Mouse (Mus musculus) ES-E14 (cell line): ENCODE measurements around the gene Oosp3. TPM values are rescaled to one million over a fixed set of nuclear protein-coding genes. Genes with fewer than 3 reads are reported as not detected.

Experiments
- DNase-seq: peaks from one replicate; pipeline ENCODE4 v3.0.0-alpha.2; 2013; ENCODE audit warnings: low read depth, low spot score
- H3K27ac ChIP-seq: 2 replicates; pipeline ENCODE4 v1.5.1; 2012; ENCODE audit warnings: low read depth, mild to moderate bottlenecking, low read length, moderate library complexity, mixed read lengths; ENCODE audit not compliant: poor library complexity, insufficient read depth, severe bottlenecking
- H3K36me3 ChIP-seq: 2 replicates; pipeline ENCODE4 v1.6.1; 2012; ENCODE audit warnings: mild to moderate bottlenecking, low read length, moderate library complexity, mixed read lengths; ENCODE audit not compliant: control insufficient read depth, poor library complexity, insufficient read depth, severe bottlenecking
- H3K4me1 ChIP-seq, 2 experiments: fragments of 150-350 bp in 1 of 2; sonication (generic) in 1 of 2; 2 replicates each; pipeline ENCODE4 v1.6.1; 2012; ENCODE audit warnings: low read length in 2 of 2, mild to moderate bottlenecking in 1 of 2, mixed read lengths in 1 of 2; ENCODE audit not compliant: control insufficient read depth in 2 of 2, insufficient read depth in 2 of 2, poor library complexity in 1 of 2
- H3K4me3 ChIP-seq, 2 experiments: fragments of 150-350 bp in 1 of 2; sonication (generic) in 1 of 2; 2 replicates each; pipeline ENCODE4 v1.5.1; 2012; ENCODE audit warnings: low read length in 2 of 2, low read depth in 1 of 2, mild to moderate bottlenecking in 1 of 2, mixed read lengths in 1 of 2; ENCODE audit not compliant: insufficient read depth in 1 of 2, poor library complexity in 1 of 2, severe bottlenecking in 1 of 2
- H3K9ac ChIP-seq: 2 replicates; pipeline ENCODE4 v1.6.1; 2012; ENCODE audit warnings: low read depth, mild to moderate bottlenecking, low read length, mixed read lengths; ENCODE audit not compliant: poor library complexity, insufficient read depth, severe bottlenecking
- H3K9me3 ChIP-seq: fragments of 150-350 bp; sonication (generic); 2 replicates; pipeline ENCODE4 v1.6.1; 2012; ENCODE audit warnings: low read depth, mild to moderate bottlenecking, low read length; ENCODE audit not compliant: control insufficient read depth, insufficient read depth
- CHD2 ChIP-seq: IDR thresholded peaks from 2 replicates; pipeline ENCODE4 v1.6.1; 2014; ENCODE audit warnings: mild to moderate bottlenecking, low read depth, low read length, inconsistent platforms
- HCFC1 ChIP-seq: IDR thresholded peaks from 2 replicates; pipeline ENCODE4 v1.6.1; 2012; ENCODE audit warnings: low read length, inconsistent platforms, borderline replicate concordance; ENCODE audit not compliant: insufficient read depth
- MAFK ChIP-seq: IDR thresholded peaks from 2 replicates; pipeline ENCODE4 v1.6.1; 2014; ENCODE audit warnings: mild to moderate bottlenecking, low read depth, low read length, inconsistent platforms; ENCODE audit not compliant: insufficient read depth
- ZC3H11A ChIP-seq: IDR thresholded peaks from 2 replicates; pipeline ENCODE4 v1.6.1; 2012; ENCODE audit warnings: low read depth, mild to moderate bottlenecking, inconsistent platforms, low read length, borderline replicate concordance
- ZNF384 ChIP-seq: IDR thresholded peaks from 2 replicates; pipeline ENCODE4 v1.6.1; 2012; ENCODE audit warnings: low read depth, low read length, inconsistent platforms
- in situ Hi-C, 2 experiments: fragments of 600-800 bp; cut with MboI; formaldehyde crosslinking; loops; one replicate each; pipeline ENCODE4 v1.15.1; 2025; ENCODE audit warnings: low sequenced_read_pairs in 2 of 2, inconsistent platforms in 1 of 2; ENCODE audit not compliant: unreplicated experiment in 2 of 2
- total RNA-seq: library from RNA; depleted of rRNA; stranded (reverse); fragments of 300-350 nt; gene quantifications from 2 replicates; pipeline ENCODE4 v1.2.3, GENCODE M21; 2012; rRNA removed

Oosp3 gene
- total RNA-seq: not detected in 2 replicates

DNA sequence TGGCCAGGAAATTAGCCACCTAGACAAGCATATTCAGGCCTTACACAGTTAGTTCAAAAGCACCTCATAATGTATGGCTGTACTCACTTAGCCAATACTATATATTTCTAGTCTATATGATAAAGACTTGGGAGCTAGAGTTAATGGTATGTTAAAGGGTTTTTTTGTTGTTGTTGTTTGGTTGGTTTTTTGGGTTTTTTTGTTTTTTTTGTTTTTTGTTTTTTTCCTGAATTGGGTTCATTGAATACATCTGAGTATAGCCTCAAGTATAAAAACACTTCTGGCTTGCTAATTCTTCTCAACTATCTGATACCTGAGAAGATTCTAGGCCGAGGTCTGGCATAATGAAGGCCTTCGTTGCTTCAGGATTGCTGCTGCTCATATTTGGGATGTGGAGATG, at the start of gene Oosp3:
Oosp3 (plus strand) TSS at position 301 of the 400 bp plus-strand sequence.
- Histone ChIP-seq H3K27ac (no peak within 1 kb of the TSS), H3K9ac (no peak within 1 kb of the TSS)
- in situ Hi-C loops: no loop called here

GRCm38 (mm10) chr19:11649564-11649963, 47.3 kb upstream of the Oosp3 start:
- H3K27ac ChIP-seq: no peak overlapping the region
- no peaks in the 10 kb centered on the region for H3K9me3 ChIP-seq
- DNase-seq: no peak
- no peak for TF ChIP-seq ZC3H11A
- TF ChIP-seq MAFK: no peak
- TF ChIP-seq HCFC1: no peak
- no peak for TF ChIP-seq CHD2
- no peak for TF ChIP-seq ZNF384
- in situ Hi-C loops: no loop called here
- H3K4me1 ChIP-seq: no peaks in the 10 kb centered on the region
- H3K4me3 ChIP-seq: no peak overlapping the region
- no peaks in the 10 kb centered on the region for H3K36me3 ChIP-seq
- no peak overlapping the region for H3K9ac ChIP-seq

More for the DNA sequence above, at the start of gene Oosp3:
- Histone ChIP-seq H3K4me1 (no peaks in the 10 kb centered on the region), H3K4me3 (no peak within 1 kb of the TSS), H3K9me3 (no peaks in the 10 kb centered on the region), H3K36me3 (no peaks in the 10 kb centered on the region)
- no peak for DNase-seq
- TF ChIP-seq MAFK (no peak), CHD2 (no peak), ZC3H11A (no peak), ZNF384 (no peak), HCFC1 (no peak)

DNA sequence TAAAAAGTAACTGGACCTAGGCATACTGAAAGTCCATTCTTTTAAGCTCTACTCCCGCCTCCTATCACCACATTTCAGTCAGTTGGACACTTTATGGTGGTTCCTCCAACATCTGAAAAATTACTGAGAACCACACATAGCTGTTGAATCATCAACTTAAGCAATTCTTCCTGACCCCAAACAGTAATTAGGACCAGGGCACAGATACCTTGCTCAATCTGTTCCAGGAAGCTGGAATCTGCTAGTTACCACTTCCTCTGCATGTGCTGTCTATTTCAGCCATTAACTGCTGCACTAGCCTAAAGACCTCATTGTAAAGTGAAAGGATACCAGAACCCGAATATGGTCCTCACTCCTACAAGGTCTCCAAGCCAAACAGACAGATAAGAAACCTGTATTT, 37.7 kb upstream of the Oosp3 start:
- H3K9me3 ChIP-seq: no peaks in the 10 kb centered on the region
- TF ChIP-seq ZNF384 (no peak), ZC3H11A (no peak), MAFK (no peak), CHD2 (no peak), HCFC1 (no peak)
- no peaks in the 10 kb centered on the region for H3K36me3 ChIP-seq
- in situ Hi-C loops: no loop called here
- no peak overlapping the region for H3K27ac ChIP-seq
- no peak overlapping the region for H3K4me3 ChIP-seq
- no peak for DNase-seq
- no peaks in the 10 kb centered on the region for H3K4me1 ChIP-seq
- H3K9ac ChIP-seq: no peak overlapping the region

DNA sequence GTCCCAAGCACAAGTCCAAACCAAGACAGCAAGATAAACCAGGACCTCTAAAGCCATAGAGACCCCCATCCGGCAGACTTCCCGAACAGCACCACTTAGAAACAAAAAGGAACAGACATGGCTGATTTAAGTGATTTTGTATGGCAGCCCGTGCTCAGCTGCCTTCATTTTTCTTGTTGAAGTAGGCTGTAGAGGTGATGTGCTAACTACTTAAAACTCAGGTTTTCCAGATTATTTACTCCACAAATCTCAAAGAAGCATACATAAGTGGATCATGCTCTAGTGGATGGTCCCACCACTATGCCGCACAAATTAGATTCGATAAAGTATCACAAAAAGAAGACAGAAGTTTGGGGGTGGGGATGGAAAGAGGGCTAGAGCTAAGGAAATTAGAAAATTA, 36.4 kb upstream of the Oosp3 start, which contains the start of gene Oosp2:
Oosp2 (minus strand) TSS at position 101 of the 400 bp plus-strand sequence.
- Histone ChIP-seq H3K4me3 (no peak within 1 kb of the TSS), H3K27ac (no peak within 1 kb of the TSS), H3K9me3 (no peaks in the 10 kb centered on the region), H3K9ac (no peak within 1 kb of the TSS), H3K36me3 (no peaks in the 10 kb centered on the region), H3K4me1 (no peaks in the 10 kb centered on the region)
- in situ Hi-C loops: no loop called here
- no peak for TF ChIP-seq ZC3H11A
- no peak for TF ChIP-seq MAFK
- TF ChIP-seq ZNF384: no peak
- no peak for TF ChIP-seq HCFC1
- no peak for TF ChIP-seq CHD2
- DNase-seq: no peak

DNA sequence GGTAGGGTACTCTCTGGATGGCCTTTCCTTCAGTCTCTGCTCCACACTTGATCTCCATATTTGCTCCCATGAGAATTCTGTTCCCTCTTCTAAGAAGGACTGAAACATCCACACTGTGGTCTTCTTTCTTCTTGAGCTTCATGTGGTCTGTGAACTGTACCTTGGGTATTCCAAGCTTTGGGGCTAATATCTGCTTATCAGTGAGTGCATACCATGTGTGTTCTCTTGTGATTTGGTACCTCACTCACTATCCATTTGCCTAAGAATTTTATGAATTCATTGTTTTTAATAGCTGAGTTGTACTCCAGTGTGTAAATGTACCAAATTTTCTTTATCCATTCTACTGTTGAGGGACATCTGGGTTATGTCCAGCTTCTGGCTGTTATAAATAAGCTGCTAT, 35.3 kb upstream of the Oosp3 start:
- no peaks in the 10 kb centered on the region for H3K36me3 ChIP-seq
- H3K4me3 ChIP-seq: no peak overlapping the region
- no peak for DNase-seq
- no peak overlapping the region for H3K27ac ChIP-seq
- no peak overlapping the region for H3K9ac ChIP-seq
- H3K9me3 ChIP-seq: no peaks in the 10 kb centered on the region
- H3K4me1 ChIP-seq: no peaks in the 10 kb centered on the region
- in situ Hi-C loops: no loop called here
- no peak for TF ChIP-seq MAFK
- no peak for TF ChIP-seq HCFC1
- no peak for TF ChIP-seq ZNF384
- TF ChIP-seq ZC3H11A: no peak
- TF ChIP-seq CHD2: no peak
